Mouse (Mus musculus): ENCODE results near the gene Slmap.
"Not testable (repeated sequence)": the region's sequence is repeated elsewhere in the genome, so short reads cannot be mapped to it uniquely, and the experiment has no call there.

Slmap gene

DNA sequence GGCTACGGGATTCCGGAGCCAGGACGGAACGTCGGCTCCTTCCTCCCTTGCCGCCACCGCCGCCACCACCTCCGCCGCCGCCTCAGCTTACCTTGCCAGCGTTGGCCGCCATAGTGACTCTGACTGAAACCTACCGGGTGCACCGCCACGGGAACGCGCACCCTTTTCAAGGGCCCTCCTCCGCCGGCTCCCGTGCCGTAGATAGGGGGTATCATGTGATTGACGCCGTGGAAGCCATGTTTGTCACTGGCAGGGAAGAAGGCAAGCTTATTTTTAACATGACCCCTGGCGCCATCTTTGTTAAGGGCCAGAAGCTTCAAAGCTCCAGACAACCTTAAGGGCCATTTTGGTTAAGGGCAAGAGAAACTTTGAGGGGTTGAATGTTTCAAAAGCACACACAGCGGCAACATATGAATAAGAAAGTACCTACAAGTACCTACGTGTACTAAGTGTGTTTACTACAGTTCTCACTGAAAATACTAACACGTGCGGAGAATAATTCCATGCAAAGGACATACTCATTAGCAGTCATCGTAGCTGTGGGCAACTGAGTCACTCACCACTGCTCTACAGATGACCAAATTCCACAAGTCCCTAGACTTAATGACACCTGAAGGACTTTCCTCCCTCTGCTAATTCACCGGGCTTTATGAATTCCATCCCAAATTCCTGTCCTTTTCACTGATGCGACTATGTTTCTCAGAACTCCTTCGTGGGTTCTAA, at the start of gene Slmap:
Gene Slmap, minus strand, starts transcription at position 175 of the 723 bp plus-strand sequence.
- peak; percentile 98 to 99 for DNase-seq (ENCODE audit: low spot score in 2 of 2)

DNA sequence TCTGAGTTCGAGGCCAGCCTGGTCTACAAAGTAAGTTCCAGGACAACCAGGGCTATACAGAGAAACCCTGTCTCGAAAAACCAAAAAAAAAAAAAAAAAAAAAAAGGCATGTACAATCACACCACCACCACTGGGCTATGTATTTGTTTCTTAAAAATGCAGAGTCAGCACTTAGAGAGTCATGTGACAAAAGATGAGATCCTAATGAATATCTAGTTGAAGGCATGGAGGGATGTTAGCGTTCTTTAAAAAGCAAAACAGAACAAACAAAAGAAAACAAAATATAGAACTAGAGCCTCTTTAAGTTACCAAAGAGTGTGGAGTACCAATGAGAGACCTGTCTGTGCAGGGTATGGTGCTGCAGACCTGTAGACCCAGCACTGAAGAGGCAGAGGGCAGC, 48.9 kb upstream of the Slmap start:
- DNase-seq (ENCODE audit: low spot score in 2 of 2) = no peak

DNA sequence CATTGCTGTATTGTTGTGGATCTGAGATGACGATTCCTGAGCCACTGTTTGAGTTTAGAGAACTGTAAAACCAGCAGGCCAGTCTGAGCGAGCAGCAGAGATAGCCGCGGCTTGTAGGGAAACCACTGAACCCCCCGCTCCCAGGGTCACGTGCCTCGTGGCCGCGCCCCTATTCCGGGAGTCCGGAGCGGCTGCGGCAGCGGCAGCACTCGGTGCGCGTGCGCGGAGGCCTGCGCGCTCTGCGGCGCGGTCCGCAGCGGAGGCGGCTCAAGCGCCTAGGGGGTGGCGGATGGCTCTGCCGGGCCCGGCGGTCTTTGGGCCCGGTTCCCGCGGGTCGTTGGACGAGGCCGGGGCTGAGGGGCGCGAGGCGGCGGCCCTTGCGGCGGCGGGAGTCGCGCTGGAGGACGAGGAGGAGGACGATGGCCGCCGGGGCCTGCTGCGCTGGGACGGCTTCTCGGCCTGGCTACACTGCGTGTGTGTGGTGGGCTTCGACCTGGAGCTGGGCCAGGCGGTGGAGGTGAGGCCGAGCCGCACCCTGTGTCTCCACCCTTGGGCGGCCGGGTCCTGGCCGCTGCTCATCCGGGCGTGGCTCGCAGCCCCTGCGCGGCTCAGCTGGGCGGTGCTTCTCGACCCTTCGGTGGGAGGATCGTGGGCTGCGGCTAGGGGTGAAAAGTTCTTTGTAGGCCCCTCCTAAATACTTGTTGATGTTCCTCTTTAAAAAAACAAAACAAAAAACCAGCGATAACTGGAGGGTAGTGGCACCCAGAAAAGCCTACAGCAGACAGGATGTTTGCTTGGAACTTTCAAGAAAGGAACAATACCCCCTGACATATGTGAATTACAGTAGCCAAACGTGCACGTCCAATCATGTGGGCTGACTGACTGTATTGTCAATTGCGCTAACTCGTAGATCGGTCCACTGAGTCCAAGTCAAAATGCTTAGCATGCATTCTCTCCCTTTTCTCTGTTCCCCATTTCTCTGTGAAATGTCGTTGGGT, 44.9 kb upstream of the Slmap start:
- peak; percentile 67 to 82 for DNase-seq (ENCODE audit: low spot score in 2 of 2)

DNA sequence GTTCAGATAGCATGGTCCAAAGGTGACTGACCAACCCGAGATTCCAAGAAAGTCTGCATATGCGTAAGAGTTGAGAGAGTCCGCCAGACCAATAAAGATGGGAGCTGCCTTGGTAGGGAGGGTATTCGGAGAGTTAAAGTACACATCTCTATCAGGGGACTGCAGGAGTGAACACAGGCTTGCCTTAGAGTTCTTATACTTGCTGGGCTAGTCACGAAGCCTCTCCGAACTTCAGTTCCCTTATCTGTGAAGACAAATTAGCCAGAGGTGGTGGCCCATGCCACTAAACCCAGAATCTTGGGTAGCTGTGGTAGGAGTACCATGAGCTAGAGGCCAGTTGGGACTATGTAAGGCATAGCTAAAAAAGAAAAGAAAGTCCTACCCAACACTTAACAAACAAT, 44.1 kb upstream of the Slmap start:
- DNase-seq (ENCODE audit: low spot score in 2 of 2) = no peak

DNA sequence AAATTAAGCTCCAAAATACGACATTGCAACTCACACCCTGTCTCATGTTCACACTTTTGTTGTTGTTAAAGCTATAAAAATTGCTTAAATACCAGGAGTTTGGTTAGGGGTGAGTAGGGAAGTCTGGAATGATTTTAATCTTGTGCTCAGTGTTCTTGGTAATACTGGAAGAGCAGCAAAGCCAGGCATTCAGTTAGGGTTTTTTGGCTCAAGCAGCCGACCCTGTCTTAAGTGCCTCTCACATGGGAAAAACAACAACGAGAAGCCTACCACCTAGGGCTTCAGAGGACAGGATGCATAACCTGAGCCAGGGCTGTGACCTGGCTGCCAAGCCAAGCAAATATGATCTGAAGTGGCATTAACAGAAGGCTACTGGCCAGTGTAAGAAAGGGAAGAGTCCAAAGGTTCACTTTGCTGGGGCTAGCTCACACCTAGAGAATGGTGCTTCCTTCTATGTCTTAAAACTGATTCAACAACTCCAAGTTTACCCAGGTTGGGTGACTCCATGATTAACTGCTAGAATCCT, 41.6 kb upstream of the Slmap start:
- no peak for DNase-seq (ENCODE audit: low spot score in 2 of 2)

DNA sequence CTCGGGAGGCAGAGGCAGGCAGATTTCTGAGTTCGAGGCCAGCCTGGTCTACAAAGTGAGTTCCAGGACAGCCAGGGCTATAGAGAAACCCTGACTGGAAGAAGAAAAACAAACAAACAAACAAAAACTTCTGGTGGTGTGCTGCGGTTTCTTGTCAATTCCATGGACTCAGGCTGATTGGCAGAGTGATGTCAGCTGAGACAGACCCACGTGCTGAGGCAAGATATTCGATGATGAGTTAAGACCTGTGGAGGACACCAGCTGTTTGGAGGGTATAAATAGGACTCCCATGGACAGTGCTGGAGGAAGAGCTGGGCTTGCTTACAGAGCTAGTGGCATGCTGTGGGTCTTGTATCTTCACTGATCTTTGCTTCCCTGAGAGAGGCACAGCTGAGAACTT, 38.8 kb upstream of the Slmap start, which contains the start of gene Dennd6a:
Gene Dennd6a, plus strand, starts transcription at position 301 of the 400 bp plus-strand sequence.
- not testable (repeated sequence) for DNase-seq (ENCODE audit: low spot score in 2 of 2)

DNA sequence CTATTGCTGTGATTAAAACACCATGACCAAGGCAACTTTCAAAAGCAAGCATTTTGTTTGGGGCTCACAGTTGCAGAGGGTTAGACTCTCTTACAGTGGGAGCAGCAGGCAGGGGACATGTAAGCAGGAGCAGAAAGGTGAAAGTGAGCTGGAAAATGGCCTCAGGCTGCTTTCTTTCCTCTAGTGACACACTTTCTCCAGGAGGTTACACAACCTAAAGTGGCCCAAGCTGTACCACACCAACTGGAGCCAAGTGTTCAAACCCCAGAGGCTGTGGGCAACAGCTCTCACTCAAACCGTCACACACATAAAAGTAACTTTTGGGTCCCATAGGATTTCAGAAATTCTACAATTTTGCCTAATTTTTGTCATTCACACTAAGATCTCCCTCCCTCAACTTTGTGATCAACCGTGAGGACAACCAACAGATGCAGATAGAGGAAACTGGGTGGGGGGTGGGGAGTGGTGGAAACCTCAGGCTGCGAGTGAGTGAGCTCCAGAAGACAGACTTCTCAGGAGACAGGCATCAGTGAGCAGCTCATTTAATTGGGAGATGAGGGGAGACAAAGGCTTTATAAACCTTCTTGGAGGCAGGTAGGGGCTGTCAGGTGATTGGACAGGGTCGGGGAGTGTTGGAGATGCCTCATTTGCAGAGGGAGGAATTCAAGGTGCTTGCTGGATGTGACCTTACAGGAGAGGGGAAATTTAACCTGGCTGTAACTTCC, 37.4 kb upstream of the Slmap start:
- DNase-seq (ENCODE audit: low spot score in 2 of 2) = no peak

DNA sequence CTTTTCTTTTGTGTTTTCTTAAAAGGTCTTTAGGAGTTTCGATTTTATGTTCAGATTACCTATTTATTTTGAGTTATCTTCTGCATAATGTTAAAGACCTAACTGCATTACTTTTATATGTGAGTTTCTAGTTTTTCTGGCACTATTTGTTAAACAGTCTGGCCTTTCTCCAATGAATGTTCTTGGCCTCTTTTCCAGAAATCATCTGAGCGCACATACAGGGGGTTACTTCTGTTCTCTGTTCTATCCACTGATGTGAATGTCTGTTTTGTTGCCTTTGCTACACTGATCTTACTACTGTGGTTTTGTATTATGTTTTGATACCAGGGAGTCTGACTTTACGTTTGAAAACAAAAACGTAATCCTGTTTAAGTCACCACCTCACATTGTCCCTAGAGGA, 35.1 kb upstream of the Slmap start:
- no peak for DNase-seq (ENCODE audit: low spot score in 2 of 2)

DNA sequence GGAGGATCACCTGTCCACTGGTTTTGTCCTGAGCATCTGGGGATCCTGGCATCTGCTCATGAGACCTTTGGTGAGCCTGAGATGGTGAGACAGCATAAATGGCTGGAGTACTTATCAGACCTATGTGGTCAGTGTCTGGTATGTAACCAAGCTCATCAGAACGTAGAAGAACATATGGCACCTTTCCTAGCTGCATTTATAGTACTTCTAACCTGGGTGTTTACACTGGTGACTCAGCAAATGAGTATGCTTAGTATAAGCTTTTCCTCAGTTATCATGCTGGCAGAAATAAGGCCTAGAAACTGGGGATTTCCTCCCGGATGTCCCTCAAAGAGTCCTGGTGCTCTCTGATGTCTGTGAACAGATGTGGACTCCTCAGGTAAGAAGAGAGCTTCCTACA, 27.5 kb upstream of the Slmap start:
- no peak for DNase-seq (ENCODE audit: low spot score in 2 of 2)

DNA sequence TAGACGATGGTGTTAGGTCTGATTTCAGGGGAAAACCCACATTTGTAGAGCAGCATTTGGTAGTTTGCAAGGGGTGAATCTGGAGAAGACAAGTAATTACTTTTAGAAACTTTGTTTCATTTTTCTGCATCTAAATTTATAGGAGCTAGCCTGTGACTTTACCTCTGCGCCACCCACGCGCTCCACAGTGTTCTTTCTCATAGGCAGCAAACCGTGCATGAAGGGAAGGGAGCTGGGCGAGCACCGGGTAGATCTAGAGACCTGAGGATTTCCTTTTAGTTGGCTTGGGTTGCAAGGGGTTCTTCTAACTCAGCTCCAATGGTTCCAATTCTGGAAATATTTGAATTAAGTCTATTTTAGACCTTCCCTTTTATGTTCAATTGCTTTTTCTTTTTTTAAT, 23.8 kb upstream of the Slmap start:
- no peak for DNase-seq (ENCODE audit: low spot score in 2 of 2)

DNA sequence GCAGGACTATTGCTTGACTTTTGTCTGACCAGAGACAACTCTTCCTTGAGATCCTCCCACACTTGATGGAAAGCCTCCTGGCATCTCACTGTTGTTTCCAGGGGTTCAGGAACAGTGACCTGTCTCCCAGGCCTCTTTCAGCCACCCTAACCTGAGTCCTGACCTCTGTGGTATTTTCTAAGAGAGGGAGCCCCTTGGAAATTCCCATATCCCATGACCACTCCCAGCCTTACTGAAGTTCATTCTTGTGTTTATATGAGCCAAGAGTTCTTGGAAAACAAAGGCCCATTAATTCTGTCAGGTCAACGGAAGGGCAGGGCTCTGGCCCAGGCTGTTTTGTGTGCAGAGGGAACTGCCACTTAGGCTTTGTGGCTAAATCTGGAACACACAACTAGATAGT, 22.9 kb upstream of the Slmap start:
- no peak for DNase-seq (ENCODE audit: low spot score in 2 of 2)

DNA sequence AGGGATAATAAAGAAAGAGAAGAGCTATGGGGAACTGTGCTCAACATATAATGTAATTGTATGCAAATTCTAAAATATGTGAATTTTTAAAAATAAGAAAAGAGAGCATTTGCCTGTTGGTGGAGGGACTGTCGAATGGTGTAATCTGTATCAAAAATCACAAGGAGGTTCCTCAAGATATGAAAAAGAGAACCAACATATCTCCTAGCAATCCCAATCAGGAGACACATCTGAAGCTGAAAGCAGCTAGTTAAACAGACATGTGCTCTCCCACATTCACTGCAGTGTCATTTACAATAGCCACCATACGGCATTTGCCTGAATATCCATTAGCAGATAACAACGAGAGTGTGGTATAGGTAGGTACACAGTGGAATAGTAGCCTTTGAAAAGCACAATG, 18.1 kb upstream of the Slmap start:
- DNase-seq (ENCODE audit: low spot score in 2 of 2) = no peak

DNA sequence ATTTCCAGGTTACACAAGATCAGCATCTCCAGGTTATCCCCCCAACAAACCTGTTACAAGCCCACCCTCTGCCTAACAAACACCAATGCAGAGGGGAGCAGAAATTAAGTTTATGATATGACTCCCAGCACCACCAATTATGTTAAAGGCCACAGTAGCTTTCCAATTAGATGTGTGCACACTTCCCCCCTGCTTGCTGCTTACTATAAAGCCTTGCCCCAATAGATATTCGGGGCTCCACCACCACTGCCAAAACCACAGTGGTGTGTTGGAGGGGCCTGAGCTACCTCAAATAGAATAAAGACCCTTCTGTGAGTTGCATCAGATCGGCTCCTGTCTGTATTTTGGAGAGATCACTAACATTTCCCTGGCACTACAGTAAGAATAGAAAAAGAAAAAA, 17.7 kb upstream of the Slmap start:
- DNase-seq (ENCODE audit: low spot score in 2 of 2) = no peak

DNA sequence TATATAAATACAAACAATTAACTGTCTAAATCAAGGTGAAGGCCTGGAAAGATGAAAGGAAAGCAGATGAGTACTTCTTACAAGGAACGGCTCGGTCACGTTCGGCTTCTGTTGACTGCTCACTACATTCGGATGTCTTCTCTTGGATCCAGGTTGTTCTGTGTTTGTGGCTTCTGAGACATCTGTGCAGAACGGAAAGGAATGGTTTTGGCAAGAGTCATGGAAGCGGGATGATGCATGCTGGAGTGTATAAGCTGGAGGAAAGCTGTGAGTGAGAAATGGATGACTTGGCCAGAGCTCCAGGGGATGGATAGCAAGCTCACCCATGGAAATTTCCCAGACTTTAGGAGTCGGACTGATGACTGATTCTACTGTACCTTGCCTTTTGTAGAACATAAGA, 16.0 kb upstream of the Slmap start:
- DNase-seq (ENCODE audit: low spot score in 2 of 2) = no peak

DNA sequence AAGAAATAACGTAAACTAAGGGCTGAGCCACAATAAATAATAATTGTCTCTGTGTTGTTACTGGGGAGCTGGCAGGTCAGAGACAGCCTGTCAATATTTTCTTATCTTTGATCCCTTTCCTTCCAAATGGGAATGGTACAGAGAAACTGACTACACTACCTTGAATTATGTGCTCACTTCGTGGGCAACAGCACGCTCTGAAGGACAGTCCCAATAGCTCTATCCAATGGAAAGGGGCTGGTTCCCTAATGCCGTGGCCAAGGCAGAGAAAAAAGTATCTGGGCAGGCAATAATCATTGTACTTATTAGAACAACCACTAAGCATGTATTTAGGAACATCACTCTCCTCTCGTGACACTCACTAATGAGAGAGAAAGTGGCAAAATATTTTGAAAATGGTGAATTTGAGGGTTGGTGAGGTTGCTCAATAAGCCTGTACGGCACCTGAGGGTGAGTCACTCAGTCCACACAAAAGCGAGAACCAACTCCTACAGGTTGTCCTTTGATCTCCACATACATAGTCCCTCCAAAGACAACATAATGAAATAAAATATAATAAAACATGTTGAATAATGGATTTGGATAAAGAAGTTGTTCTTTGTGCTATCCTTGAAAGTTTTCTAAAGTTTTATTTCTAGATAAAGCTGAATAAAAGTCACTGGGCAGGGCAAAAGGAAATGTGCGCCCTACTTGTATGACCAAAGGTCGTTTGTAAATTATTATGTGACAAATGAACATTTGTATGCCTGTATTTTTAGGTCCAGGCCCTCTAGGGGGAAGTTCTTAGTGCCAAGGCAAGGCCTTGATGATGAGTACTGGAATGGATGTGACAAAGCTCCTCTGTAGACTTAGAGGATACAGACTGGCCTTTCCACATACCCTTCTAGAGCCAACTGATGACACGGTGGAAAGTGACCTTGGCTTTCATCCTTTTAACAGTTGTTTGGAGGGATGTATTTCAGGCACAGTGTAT, 13.1 kb upstream of the Slmap start:
- no peak for DNase-seq (ENCODE audit: low spot score in 2 of 2)

DNA sequence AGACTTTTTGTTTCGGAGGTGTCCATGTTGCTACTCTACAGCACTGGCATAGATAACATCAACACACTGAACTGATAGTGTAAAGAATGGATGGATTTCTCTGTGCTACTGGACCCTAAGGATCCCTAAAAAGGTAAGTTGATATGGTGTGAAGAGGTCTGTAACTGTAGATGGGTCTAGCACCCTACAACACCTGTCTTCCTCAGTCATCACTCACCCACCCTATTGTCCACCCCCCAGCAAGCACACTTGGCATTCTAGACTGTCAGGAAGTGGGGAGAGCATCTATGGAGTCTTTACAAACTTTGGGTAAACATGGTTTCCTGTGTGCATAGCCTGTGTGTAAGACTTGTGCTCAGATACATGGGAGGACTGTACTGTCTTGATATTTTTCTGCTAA, 7.4 kb upstream of the Slmap start:
- DNase-seq (ENCODE audit: low spot score in 2 of 2) = no peak

DNA sequence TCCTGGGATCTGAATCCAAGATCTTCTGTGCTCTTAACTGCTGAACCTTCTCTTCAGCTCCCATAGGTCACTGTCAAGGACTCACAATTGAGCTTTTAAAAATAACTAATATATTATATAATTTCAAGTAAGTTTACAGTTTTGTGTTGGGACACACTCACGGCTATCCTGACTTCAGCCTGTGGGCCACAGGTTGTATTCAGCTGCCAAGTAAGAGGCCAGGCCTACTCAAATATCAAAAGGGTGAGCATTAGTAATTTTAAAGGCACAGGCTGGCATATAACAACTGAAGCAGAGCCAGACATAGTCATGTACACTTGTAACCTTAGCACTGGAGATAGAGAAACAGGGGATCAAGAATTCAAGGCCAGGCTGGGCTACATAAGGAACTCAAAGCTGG, 5.8 kb upstream of the Slmap start:
- DNase-seq (ENCODE audit: low spot score in 2 of 2) = no peak

DNA sequence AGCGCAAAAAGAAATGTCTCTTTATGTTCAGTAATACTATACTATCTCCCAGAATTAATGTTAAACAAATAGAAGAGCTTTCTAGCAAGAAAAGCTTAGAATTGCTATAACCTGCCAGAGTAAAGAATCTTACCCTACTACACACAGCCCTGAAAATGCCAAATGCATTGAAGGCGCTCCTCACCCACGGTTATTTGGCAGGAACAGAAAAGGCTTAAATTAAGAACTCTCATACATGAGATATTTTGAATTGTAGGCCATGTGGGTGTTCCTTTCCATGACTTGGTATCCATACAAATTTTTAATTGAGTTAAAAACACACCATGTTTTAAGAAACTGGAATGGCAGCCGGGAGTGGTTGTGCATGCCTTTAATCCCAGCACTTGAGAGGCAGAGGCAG, 4.5 kb upstream of the Slmap start:
- DNase-seq (ENCODE audit: low spot score in 2 of 2) = no peak

DNA sequence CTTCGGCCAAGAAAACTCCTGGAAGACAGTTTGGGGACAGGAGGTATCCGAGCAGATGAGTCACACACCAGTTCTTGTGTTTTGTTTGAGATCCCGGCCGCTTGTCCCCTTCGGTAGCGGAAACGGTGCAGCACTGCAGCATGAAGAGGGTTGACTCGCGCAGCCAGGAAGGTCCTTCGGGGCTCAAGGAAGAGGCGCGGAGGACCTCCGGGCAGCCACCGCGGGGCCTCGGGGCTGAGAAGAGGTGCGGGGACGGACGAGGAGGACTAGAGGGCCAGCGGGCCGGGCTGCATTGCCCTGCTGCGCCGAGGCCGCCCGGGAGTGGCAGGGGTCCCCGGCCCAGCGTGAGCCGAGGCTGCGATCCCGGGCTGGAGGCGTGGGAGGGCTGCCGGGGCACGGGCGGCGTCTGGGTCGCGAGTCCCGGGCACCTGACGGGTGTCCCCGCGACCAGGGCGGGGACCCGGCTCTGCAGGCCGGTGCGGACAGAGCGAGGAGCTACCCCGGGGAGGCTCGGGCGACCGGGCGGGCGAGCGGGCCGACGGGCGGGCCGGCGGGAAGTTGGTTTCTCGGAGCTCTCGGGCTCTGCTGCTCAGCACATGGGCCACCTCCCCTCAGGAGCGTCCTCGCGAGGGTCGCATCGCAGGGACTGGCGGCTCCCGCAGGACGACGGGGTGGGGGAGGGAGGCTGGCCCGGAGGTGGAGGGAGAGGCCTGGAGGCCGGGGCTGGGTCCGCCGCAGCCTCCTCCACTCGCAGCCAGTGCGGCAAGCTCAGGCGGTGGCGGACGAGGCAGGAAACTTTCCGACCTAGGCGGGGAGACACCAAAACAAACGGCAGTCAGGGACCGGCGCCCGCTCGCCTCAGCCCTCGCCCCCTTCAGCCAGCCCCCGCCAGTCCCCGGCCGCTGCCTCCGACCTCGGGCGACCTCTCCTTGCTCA, 642 bp downstream of the Slmap start:
- DNase-seq (ENCODE audit: low spot score in 2 of 2) = peak; percentile 34 to 63

DNA sequence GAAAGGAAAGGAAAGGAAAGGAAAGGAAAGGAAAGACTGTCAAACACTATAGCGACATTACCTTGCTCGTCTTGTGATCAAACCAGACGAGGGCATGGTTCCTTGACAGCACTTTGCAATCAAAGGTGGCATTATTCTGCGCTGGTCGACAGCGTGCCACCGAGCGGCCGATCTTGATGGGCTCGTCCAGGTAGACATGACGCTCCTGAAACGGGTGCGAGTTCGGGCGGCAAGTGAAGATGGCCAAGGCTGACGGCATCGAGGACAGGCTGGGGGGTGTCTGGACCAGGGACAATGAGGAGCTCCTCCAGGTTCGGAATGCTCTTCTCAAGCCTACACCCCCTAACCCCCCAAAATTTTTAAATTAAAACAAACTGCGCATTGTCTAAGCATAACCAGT, 1.5 kb downstream of the Slmap start:
- DNase-seq (ENCODE audit: low spot score in 2 of 2) = no peak
